Mouse (Mus musculus) intestine, embryonic 14.5 days (tissue): ENCODE results near the gene Cdk5r1. TPM values are rescaled to one million over a fixed set of nuclear protein-coding genes. Genes with fewer than 3 reads are reported as not detected.

ENCODE experiments used
- ATAC-seq: fragments of 200-750 bp; cut with Nextera tagmentation; replicated peaks from 2 replicates; pipeline ENCODE4 v1.8.0; 2017; ENCODE audit warnings: low read depth, moderate number of reproducible peaks, moderate TSS enrichment, moderate library complexity; ENCODE audit not compliant: low FRiP score, low TSS enrichment
- DNase-seq: peaks from one replicate; pipeline ENCODE4 v3.0.0-alpha.2; 2018; ENCODE audit warnings: low spot score
- H3K27ac ChIP-seq: fragments of 300-500 bp; sonication (generic); 2 replicates; pipeline ENCODE4 v1.5.1; 2014; ENCODE audit warnings: low read depth, mild to moderate bottlenecking, control low read depth
- H3K27me3 ChIP-seq: fragments of 300-500 bp; sonication (generic); replicated peaks from 2 replicates; pipeline ENCODE4 v1.6.1; 2014; ENCODE audit warnings: low read length, control low read depth; ENCODE audit not compliant: control insufficient read depth, insufficient read depth
- H3K36me3 ChIP-seq: fragments of 300-500 bp; sonication (generic); 2 replicates; pipeline ENCODE4 v1.6.1; 2014; ENCODE audit warnings: low read length, control low read depth; ENCODE audit not compliant: control insufficient read depth, insufficient read depth
- H3K4me1 ChIP-seq: fragments of 300-500 bp; sonication (generic); replicated peaks from 2 replicates; pipeline ENCODE4 v1.6.1; 2014; ENCODE audit warnings: low read length, control low read depth, mixed read lengths; ENCODE audit not compliant: control insufficient read depth, insufficient read depth
- H3K4me2 ChIP-seq: fragments of 300-500 bp; sonication (generic); 2 replicates; pipeline ENCODE4 v1.6.1; 2014; ENCODE audit warnings: low read length
- H3K4me3 ChIP-seq: fragments of 300-500 bp; sonication (generic); 2 replicates; pipeline ENCODE4 v1.5.1; 2014; ENCODE audit warnings: low read depth, low read length, control low read depth, mixed read lengths
- H3K9ac ChIP-seq: fragments of 300-500 bp; sonication (generic); 2 replicates; pipeline ENCODE4 v1.6.1; 2014; ENCODE audit warnings: mild to moderate bottlenecking, low read length
- H3K9me3 ChIP-seq: fragments of 300-500 bp; sonication (generic); 2 replicates; pipeline ENCODE4 v1.6.1; 2016; ENCODE audit warnings: low read length, control low read depth; ENCODE audit not compliant: control insufficient read depth
- WGBS: fragments of 180-500 bp; shearing (Covaris S2); extraction: QIAGEN DNeasy Blood & Tissue Kit; methylation state at CpG from one replicate; pipeline ENCODE4 v1.1.7; 2014; 5-methylcytosine and 5-hydroxymethylcytosine counted together
- polyA plus RNA-seq: library from polyadenylated mRNA; unstranded; fragments of >200 nt; fragmentation: Nextera tagmentation; extraction: Ambion mirVana; gene quantifications from 2 replicates; pipeline ENCODE4 v1.2.1, GENCODE M21; 2014

Gene Cdk5r1
- polyA plus RNA-seq, 1 experiment from 2014 or later = 1.4 TPM

DNA sequence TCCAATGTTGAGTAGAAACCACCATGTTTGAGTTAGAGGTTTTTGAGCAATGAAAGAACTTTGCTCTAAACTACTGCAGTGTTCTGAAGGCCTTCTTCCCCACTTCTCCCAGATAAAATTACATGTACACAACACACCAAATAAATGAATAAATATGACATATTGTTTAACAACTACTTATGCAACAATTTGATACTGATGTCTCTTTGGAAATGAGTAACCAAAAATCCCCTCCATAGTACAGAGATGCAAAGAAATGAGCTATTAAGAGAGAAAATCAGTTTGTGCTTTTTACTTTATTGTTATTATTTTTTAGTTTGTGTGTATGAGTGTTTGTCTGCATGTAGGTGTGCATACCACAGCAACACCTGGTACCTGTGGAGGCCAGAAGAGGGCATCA lies 29.7 kb downstream of the Cdk5r1 start:
- DNase-seq = no peak

DNA sequence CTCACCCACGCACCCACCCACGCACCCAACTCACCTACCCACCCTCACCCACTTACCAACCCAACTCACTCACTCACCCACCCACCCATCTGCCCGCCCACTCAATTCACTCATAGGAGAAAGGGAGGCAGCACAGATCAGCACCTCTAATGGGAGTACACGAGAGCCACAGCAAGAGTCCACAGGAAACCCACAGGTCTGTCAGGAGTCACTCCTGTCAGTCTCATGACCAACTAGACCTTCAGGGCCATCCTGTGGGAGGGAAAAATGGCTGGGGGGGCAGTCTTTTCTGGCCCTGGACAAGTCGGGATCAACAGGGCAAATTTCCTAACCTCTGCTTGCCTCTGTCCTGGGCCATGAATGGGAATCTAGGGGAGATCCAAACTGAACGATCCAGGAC lies 31.0 kb downstream of the Cdk5r1 start:
- ATAC-seq (no peak), DNase-seq (no peak)
- no peak overlapping the region for H3K27ac ChIP-seq
- no peaks in the 10 kb centered on the region for H3K9me3 ChIP-seq
- peaks cover 12% of the 10 kb centered on the region; the same call in 1 of the 2 replicates for H3K4me1 ChIP-seq
- no peak overlapping the region for H3K4me2 ChIP-seq
- 91% methylated on average over 6 of the region's 6 CpGs for WGBS
- H3K9ac ChIP-seq = no peak overlapping the region
- no peaks in the 10 kb centered on the region for H3K36me3 ChIP-seq
- H3K27me3 ChIP-seq = no peaks in the 10 kb centered on the region
- H3K4me3 ChIP-seq = no peak overlapping the region

More for the DNA sequence above, 29.7 kb downstream of the Cdk5r1 start:
- ATAC-seq = no peak
- Histone ChIP-seq H3K4me3 (no peak overlapping the region), H3K9me3 (no peaks in the 10 kb centered on the region), H3K27ac (no peak overlapping the region), H3K4me2 (no peak overlapping the region), H3K9ac (no peak overlapping the region), H3K36me3 (no peaks in the 10 kb centered on the region), H3K27me3 (no peaks in the 10 kb centered on the region), H3K4me1 (peaks cover 12% of the 10 kb centered on the region; the same call in 1 of the 2 replicates)

DNA sequence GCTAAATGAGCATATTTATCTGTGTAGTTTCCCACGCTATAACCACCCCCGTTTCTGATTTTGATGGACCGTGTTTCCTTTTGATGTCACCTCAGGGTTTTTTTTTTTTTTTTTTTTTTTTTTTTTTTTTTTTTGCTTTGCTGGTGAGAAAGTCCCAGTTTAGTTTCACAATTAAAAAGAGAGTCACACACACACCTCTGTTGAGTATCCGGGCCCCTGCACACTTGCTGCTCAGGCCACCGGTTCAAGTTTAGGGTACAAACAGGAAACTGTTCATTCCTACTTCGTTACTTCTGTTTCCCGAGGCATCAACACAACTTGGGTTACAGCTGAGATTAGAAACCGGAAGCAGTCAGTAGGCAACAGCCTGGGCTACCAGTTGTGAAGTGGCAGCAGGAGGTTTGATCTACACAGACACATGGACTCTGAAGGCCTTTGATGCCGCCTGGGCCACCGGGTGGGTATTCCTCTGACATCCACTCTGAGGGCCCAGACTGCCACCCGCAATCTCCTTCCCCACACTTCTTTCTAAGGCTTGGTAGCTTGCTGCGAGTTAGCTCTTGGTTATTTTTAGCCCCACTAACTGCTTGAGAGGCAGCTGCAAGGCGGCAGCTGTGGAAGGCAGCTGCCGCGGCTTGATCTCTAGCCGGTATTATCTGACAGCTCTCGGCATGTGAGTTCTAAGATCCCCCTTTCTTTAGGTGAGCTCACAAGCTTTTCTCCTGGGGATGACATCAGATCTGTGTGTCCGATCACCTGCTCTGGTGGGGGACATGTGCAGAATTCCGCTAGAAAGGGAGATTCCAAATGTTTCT lies 31.7 kb downstream of the Cdk5r1 start:
- Histone ChIP-seq H3K27ac (no peak overlapping the region), H3K4me3 (no peak overlapping the region), H3K9me3 (no peaks in the 10 kb centered on the region), H3K9ac (no peak overlapping the region), H3K36me3 (no peaks in the 10 kb centered on the region), H3K4me2 (no peak overlapping the region), H3K4me1 (peaks cover 12% of the 10 kb centered on the region; the same call in 1 of the 2 replicates), H3K27me3 (no peaks in the 10 kb centered on the region)
- ATAC-seq = no peak
- no peak for DNase-seq
- 48% methylated on average over 19 of the region's 19 CpGs for WGBS

DNA sequence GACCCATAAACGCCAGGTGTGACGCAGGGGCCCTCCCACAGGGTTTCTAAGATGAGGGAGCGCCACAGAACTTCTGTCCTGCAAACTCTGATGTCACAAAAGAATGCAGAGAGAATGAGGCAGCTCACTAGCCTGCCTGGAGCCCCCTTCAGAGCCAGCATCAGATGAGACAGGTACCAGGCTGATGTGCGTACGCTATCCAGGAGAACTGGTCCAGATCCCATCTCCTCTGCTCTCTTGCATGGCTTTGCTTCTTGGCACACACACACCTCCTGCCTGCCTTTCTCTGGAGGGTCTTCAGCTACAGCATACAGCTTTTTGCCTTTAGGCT lies 32.3 kb downstream of the Cdk5r1 start:
- Histone ChIP-seq H3K27me3 (no peaks in the 10 kb centered on the region), H3K36me3 (no peaks in the 10 kb centered on the region), H3K27ac (no peak overlapping the region), H3K4me3 (no peak overlapping the region), H3K9ac (no peak overlapping the region), H3K4me1 (peaks cover 11% of the 10 kb centered on the region; the same call in 1 of the 2 replicates), H3K4me2 (no peak overlapping the region), H3K9me3 (no peaks in the 10 kb centered on the region)
- ATAC-seq (no peak), DNase-seq (no peak)
- WGBS = 70% methylated on average over 5 of the region's 5 CpGs

DNA sequence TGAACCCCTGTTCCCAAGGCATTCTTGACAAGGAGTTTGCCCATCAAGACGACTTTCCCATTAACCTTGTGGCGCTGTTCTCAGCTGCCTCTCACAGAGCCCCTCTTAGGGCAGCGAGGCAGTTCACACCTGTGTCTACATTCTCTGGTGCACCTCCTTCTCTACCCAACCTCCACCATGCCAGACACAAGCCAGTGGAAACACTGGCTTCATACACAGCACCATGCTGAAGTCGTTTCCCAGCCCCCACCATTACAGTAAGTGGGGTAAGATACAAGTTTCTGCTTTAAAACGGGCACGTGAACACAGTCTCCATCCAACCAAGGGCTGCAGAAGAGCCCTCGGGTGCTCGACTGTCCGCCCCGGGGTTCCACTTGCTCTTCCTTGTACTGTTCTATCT lies 33.3 kb downstream of the Cdk5r1 start:
- 87% methylated on average over 10 of the region's 10 CpGs for WGBS
- H3K4me2 ChIP-seq = no peak overlapping the region
- H3K4me1 ChIP-seq = peaks cover 4% of the 10 kb centered on the region; the same call in 1 of the 2 replicates
- DNase-seq (no peak), ATAC-seq (no peak)
- H3K9ac ChIP-seq = no peak overlapping the region
- no peak overlapping the region for H3K27ac ChIP-seq
- H3K36me3 ChIP-seq = no peaks in the 10 kb centered on the region
- no peak overlapping the region for H3K4me3 ChIP-seq
- no peaks in the 10 kb centered on the region for H3K9me3 ChIP-seq
- no peaks in the 10 kb centered on the region for H3K27me3 ChIP-seq

DNA sequence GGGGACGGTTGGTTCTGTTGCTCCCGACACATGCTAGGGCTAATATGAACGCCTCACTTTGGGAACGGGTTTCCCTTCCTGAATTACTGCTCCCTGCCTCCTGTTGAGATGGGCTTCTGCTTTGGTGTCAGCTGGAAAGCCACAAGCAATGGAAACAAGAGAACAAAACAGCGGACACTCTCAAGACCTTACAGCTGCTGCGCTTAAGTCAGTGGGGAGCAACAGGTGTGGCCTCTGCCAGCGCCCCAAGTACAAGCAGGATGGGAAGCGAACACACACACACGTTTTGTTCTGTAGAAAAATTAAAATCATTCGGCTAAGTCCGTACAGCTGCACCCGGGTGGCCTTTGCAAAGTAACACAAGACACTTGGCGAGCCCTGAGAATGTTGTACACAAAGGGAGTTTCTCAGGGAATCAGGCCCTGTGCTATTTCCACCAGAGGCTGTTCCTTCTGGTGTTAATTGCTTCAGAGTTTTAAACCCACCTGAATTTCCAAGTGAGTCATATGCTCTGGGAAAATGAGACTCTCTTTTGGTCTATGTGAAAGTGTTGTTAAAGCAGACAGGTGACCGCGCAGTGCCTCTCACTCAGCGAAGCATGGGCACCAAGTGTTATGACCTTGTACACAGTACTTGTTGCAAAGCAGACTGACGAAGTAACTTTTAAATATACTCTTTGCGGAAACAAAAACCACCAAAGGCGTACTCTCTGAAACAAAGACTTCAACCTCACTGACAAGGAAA lies 35.7 kb downstream of the Cdk5r1 start:
- ATAC-seq (no peak), DNase-seq (no peak)
- no peak overlapping the region for H3K9ac ChIP-seq
- H3K4me2 ChIP-seq = no peak overlapping the region
- WGBS = 75% methylated on average over 19 of the region's 19 CpGs
- no peak overlapping the region for H3K27ac ChIP-seq
- no peak overlapping the region for H3K4me3 ChIP-seq
- H3K4me1 ChIP-seq = peaks cover 4% of the 10 kb centered on the region; the same call in 1 of the 2 replicates
- no peaks in the 10 kb centered on the region for H3K9me3 ChIP-seq
- H3K36me3 ChIP-seq = no peaks in the 10 kb centered on the region
- H3K27me3 ChIP-seq = no peaks in the 10 kb centered on the region

DNA sequence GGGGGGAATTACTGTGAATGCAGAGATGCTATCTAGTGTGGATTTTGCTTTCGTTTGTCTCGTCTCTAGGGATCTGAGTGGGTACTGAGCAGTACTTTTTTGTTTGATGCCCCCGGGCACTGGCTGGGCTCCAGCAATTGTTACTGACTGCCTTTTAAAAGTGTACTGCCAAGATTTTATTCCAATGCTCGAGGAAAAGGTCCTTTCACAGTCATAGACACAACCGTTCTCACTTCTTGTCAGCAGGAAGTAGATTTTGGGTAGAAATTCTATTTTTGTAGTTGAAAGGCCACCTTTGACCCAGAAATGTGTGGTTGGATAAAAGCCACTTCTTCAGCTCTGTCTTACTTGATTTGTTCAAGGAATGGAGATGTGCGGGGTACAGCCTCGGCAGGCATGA lies 37.0 kb downstream of the Cdk5r1 start:
- H3K4me2 ChIP-seq = no peak overlapping the region
- H3K36me3 ChIP-seq = no peaks in the 10 kb centered on the region
- H3K4me1 ChIP-seq = peaks cover under 1% of the 10 kb centered on the region; the same call in 1 of the 2 replicates
- DNase-seq (no peak), ATAC-seq (no peak)
- H3K27me3 ChIP-seq = no peaks in the 10 kb centered on the region
- no peak overlapping the region for H3K9ac ChIP-seq
- no peak overlapping the region for H3K27ac ChIP-seq
- WGBS = 75% methylated on average over 7 of the region's 7 CpGs
- no peak overlapping the region for H3K4me3 ChIP-seq
- H3K9me3 ChIP-seq = no peaks in the 10 kb centered on the region

DNA sequence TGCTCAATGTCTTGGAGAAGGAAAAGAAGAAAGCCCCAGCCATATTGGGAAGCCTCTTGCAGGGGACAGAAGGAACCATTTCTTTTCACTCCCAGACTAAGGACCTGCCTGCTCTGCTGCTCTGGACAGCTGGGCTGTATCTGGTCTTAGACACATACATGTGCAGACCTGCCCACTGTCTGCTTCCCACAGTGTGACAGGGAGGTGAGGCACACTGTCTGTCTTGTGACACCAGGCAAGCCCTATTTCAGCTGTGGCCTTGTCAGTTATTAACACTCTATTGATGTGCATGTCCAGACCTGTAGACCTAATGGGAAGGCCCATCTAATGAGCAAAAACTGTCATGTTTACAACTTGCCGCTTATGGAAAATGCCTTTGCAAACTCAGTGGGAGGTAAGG lies 38.5 kb downstream of the Cdk5r1 start:
- H3K27me3 ChIP-seq = no peaks in the 10 kb centered on the region
- H3K4me3 ChIP-seq = no peak overlapping the region
- H3K27ac ChIP-seq = no peak overlapping the region
- no peaks in the 10 kb centered on the region for H3K4me1 ChIP-seq
- WGBS = 64% methylated on average over 1 of the region's 1 CpGs
- H3K36me3 ChIP-seq = no peaks in the 10 kb centered on the region
- DNase-seq (no peak), ATAC-seq (no peak)
- no peak overlapping the region for H3K9ac ChIP-seq
- no peak overlapping the region for H3K4me2 ChIP-seq
- no peaks in the 10 kb centered on the region for H3K9me3 ChIP-seq
